Mouse (Mus musculus) c-Kit-negative CD71-positive TER-119-positive erythroid progenitor cells, embryonic 14.5 days (primary cell): ENCODE measurements at regions not wholly inside any gene's neighbourhood (a gene's known extent, or its start where the extent isn't known, plus 50 kb on each side); places are given as distances from the start of the nearest gene placed in this dataset.
"Not testable (repeated sequence)": the region's sequence is repeated elsewhere in the genome, so short reads cannot be mapped to it uniquely, and the experiment has no call there.

Experiments used
- DNase-seq: peaks from one replicate; pipeline ENCODE4 v3.0.0-alpha.2; 2013; ENCODE audit warnings: low read depth, low spot score

- no peak for DNase-seq
Measured at GRCm38 (mm10) chr10:117500457-117501108, 120.8 kb upstream of the Cpsf6 start.

- no peak for DNase-seq
Measured at GRCm38 (mm10) chr10:117499864-117500453, 120.1 kb upstream of the Cpsf6 start.

DNA sequence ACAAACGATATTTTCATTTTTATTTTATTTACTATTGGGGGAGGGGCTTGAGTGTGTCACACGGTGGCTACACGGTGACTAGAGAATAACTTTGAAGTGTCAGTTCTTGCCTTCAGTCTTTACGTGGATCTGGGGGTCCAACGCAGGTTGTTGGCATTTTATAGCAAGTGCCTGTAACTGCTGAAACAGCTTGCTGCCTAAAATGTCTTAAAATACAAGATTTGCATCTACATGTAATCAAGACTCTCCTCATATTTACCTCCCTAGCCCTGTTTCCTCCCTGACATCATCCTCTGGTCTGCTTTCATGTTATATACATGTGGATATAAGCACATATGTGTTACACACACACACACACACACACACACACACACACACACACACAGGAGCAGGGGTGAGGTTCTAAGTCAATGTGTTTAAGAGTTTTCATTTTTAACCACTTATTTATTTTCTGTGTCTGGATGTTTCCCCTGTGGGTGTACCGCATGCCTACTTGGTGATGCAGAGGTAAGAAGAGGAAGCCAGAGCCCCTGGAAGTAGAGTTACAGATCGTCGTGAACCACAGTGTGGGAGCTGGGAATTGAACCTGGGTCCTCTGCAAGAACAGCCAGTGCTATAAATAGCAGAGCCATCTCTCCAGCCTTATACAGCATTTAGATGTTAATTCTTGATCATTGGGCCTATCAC, 119.5 kb upstream of the Cpsf6 start:
- DNase-seq = no peak

DNA sequence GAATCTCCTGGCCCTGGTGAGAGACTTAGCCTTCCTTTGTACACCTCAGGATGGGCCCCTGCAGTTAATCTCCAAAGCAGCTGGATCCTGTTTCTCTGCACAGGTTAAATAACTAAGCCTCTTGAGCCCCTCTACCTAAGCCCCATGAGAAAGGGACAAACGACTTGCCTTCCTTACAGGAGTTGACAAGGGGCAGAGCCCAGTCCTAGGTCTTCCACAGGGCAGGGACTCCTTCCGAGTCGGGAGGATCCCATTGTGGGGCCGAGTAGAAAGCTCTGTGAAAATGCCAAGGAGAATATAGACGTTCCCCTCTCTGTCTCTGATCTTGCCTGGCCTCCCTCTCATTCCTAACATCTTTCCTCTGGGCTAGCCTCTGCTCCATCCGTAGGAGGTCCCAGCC, 118.7 kb upstream of the Cpsf6 start:
- DNase-seq = no peak

DNA sequence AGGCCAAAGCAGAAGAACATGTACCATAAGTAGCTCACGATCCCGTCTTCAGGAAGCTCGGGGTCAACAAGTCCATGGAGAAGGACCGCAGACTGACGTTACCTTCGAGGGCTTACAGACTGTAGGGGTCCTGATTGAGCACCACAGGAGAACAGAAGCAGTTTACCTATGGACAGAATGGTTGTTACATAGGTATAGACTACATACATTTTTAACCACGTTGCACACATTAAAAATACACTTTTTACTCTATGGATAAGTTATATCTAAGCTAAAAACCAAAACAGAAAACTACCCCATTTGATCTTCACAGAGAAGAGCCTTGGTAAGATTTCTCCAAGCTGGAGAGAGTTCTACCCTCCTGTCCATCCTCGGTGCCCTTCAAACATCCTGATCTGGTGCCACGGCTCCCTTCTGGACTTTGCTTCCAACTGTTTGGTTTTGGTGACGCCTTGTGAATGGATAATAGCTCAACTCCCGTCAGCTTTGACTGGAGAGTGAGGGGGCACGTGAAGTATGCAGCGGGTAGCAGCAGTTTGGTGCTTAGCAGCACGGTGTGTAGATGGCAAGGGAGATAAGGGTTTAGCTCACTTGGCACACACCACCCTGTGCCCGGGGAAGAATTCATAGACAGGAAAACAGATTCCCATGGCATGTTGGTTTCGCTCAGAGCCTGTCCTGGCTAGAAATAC, 117.9 kb upstream of the Cpsf6 start:
- no peak for DNase-seq

DNA sequence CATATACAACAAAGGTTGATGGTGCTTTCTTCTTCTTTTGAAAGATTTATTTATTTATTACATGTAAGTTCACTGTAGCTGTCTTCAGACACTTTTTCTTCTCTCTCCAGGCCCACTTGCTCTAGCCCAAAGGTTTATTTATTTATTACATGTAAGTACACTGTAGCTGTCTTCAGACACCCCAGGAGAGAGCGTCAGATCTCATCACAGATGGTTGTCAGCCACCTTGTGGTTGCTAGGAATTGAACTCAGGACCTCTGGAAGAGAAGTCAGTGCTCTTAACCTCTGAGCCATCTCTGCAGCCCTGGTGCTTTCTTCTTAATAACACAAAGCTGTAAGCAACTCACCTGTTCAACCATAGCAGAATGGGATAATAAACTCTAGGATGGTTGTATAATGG, 117.3 kb upstream of the Cpsf6 start:
- not testable (repeated sequence) for DNase-seq

- DNase-seq = no peak
Measured at GRCm38 (mm10) chr10:117496064-117497011, 116.5 kb upstream of the Cpsf6 start.

DNA sequence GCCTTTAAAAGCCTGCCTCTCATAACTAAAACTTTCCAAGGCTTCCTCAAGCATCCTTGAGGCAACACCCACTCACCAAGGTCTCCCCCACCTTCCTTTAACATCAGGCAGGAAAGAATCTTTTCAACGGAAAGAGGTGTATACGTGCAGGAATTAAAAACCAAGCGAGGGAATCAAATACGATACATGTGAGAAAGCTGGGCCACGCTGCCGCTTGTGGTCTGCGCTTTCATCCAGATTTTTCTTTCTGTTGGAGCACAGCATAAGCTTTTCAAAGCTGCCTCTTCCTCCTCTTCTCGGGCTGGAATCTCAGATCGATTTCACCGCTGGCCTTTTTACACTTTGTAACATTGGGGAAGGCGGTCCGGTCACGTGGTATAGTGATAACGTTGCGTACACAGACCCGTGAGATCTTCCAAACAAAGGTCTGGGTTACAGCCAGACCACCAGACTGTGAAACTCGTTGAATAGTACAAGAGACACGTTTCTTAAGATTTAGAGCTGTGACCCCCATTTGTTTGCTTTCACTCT, 114.4 kb upstream of the Cpsf6 start:
- no peak for DNase-seq

DNA sequence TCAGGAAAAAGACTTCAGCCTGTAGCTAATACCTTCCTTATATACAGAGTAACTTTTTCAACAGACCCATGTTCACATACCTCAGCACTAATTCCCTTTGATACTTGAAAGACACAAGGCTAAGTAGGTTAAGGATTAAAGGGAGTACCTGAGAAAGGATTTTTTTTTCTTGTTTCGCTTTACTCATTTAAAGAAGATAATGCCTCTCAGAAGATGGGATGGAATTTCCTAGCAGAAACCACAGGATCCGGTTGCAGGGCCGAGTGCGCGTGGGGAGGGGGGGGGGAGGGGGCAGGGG, 114.0 kb upstream of the Cpsf6 start:
- no peak for DNase-seq

DNA sequence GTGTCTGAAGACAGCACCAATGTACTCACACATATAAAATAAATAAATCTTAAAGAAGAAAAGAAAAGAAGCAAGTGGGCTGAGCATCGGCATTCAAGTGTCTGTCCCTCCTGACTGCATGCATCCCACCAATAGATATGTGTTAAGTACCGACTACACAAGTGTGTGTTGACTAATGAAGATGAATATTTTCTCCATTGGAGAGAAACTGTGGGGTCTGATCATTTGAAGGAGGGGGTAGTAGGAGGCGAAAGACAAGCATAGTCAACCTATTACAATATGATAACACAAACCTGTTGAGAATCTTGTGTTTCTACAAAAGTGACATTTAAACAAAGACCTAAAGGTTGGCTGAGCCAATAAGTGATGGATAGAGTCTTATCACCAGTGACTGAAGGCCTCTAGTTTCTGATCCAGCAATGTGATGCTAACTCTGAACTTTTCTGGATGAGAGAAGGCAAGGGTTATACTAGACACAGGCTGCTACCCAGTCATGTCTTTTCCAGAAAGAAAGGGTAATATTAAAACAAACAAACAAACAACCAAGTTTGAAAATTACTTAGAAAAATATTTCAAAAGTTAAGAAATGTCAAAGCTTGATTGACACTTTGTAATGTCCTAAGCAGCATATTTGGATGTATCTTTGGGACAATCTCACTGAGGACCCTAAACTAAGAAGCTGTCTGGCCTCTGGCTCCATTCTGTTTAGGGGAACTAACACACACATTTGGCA, 113.4 kb upstream of the Cpsf6 start:
- DNase-seq = no peak

DNA sequence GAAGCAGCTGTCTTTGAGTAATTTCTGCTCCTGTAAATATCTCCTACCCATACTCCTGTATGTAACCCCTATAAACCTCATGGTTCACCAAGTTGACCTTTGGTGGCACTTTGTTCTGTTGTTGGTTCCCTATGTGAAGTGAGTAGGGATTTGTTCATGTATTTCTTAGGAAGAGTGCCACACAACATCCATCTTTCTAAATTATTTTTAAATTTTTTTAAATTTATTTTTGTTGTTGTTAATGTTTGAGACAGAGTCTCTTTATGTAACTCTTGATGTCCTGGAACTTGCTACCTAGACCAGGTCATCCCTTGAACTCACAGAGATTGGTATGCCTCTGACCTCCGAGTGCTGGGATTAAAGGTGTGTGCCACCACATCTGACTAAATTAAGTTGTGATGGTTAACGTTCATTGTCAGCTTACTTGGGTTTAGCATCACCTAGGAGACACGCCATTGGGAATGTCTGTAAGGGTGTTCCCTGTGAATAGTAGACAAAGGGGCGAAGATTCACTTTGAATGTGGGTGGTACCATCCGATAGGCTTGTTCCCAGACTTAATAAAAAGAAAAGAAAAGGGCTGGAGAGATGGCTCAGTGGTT, 112.7 kb upstream of the Cpsf6 start:
- no peak for DNase-seq

- DNase-seq = no peak
Measured at GRCm38 (mm10) chr10:117491711-117492110, 111.9 kb upstream of the Cpsf6 start.

DNA sequence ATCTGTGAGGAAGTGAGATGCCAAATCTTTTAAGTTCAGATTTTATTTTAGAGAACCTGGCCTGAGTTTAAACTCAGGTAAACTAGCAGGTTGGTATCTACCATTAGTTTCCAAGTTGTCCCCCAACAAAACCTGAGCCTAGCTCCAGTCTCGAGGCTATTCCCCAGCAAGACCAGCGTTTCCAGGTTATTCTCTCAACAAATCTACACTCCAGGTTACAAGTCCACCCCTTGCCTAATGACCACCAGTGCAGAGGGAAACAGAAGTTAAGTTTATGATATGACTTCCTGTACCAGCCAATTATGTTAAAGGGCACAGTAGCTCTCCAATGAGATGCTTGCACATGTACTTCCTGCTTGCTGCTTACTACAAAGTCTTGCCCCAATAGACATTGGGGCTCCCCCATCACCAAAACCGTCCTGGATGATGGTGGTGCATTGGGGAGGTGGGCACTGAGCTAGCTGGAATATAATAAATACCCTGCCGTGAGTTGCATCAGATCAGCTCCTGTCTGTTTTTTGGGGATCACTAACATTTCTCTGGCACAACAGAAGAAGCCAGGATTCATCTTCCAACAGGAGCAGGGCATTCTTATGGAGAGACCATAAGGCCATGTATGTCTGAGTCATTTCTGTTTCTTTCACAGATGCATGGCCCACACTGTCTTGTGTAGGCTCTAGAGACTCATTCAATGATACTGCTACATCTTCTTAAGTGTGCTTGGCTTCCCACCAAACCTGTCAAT, 111.2 kb upstream of the Cpsf6 start:
- no peak for DNase-seq

DNA sequence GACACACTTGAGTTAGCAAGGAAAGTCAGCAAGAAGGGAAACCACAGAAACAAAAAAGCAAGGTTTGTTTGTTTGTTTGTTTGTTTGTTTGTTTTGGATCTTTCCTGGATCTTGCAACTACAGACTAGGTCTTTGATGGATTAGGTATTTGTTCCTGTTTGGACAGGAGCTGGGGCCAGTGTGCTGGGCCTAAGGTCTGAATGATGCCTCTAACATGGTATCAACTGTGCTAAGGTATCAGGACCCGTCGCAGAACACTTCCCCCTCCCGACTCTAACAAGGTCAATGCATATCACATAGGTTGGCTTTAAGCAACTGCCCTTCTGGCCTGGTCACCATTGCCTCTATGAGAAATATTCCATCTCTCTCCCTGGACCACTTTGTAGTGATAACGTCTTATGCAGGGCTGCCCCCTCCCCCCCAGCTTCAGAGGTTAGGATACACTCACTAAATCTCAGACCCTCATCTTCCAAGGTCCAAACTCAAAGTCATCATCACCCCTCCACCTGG, 103.3 kb upstream of the Cpsf6 start:
- no peak for DNase-seq

DNA sequence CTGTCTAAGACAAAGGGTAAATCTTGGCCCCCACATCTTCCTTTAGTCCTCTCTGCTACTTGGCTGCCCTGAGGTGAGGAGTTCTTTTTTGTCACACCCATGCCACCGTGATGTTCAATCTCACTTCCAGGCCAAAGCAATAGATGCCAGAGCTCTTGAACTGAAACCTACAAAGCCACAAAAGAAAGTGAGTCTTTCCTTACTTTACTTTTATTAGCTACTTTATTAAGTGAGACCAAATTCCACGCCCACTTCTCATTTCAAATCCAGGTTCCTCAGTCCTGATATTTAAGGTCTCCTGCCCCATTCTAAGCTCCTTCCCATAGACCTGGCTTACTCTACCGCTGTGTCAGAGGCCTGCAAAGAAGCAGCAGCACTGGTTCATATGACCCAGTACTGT, 102.5 kb upstream of the Cpsf6 start:
- DNase-seq = no peak

DNA sequence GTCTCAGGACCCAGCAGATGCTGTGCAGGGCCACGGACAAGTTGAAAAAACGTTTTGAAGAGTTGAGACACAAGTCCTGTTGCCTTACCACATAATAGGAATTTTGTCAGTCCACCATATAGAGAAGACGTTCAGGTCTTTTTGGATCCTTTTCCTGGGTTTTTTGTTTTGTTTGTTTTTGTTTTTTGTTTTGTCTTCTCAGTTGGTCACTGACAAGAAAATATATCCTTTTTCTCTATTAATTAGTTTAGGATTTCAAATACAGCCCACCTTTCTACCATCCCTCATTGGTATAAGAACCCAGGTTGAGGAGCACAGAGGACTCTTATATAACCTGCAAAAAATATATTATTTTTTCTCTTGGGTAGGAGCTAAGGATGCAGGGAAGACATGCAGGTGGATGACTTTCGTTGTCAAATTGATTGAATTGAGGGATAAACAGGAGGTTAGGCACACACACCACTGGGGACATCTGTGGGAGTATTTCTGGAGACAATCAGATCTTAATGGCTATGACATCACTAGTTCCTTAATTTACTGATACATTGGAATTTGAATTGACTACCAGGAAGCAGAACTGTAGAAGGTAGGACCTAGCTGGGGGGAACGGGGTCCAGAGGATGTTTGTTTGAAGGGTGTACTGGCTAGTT, 101.7 kb upstream of the Cpsf6 start:
- DNase-seq = no peak

- no peak for DNase-seq
Measured at GRCm38 (mm10) chr10:117480456-117480850, 100.6 kb upstream of the Cpsf6 start.

DNA sequence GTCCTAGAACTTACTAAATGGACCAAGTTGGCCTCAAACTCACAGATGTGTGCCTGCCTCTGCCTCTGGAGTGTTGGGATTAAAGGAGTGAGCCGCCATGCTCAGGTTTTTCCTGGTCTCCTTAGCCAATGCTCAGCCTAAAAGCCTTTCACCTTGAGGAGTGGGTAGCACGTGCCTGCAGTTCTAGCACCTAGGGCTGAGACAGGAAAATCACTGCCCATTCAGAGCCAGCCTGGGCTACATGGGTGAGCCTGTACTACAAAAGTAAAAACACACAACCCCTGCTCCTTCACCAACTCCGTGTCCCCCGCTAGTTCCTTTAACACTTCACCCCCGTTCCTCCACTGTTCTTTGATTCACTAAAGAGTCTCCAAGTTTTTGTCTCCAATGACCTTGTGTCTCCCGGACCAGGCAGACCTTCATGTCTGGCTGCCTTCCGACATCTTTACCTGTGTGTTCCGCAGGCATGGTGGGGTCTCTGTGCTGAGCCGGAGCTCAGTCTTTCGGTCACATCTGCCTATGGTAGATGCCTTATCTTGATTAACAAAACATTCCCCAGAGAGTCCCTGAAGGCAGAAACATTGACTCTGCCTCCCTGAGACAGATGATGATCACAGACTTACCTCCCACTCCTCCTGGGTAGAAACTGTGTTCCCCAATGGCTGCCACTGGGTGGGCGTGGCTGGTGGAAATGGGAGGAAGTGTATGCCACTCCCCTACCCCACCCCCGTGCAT, 100.1 kb upstream of the Cpsf6 start:
- DNase-seq = no peak
